Mouse (Mus musculus) R1 (cell line): ENCODE results near the gene Bag1.

ENCODE experiments used
- DNase-seq: peaks from one replicate; pipeline ENCODE4 v3.0.0-alpha.2; 2018; ENCODE audit warnings: low read depth, low spot score

Bag1 gene

GRCm38 (mm10) chr4:40889252-40889651 is 58.8 kb downstream of the Bag1 start:
- no peak for DNase-seq

- no peak for DNase-seq
These were observed 59.3 kb downstream of the Bag1 start for GRCm38 (mm10) chr4:40888839-40889238.
